Mouse (Mus musculus) MEL (cell line): ENCODE measurements around the gene Pmm2. TPM values are rescaled to one million over a fixed set of nuclear protein-coding genes. Genes with fewer than 3 reads are reported as not detected.
A peak's percentile ranks its signal among the peaks of the same experiment; 100 is the strongest.

Source experiments
- DNase-seq: peaks from one replicate; pipeline ENCODE4 v3.0.0; 2011; ENCODE audit warnings: low read depth, low spot score
- H3K27ac ChIP-seq: 2 replicates; pipeline ENCODE4 v1.5.1; 2012; ENCODE audit warnings: low read depth, mild to moderate bottlenecking, control low read depth, low read length, moderate library complexity; ENCODE audit not compliant: control insufficient read depth
- H3K27me3 ChIP-seq, 2 experiments: fragments of 150-350 bp in 1 of 2; sonication (generic) in 1 of 2; 2 replicates each; pipeline ENCODE4 v1.6.1; 2012; ENCODE audit warnings: low read length in 2 of 2, mild to moderate bottlenecking in 2 of 2, improper control_type of control experiment in 1 of 2, moderate library complexity in 1 of 2; ENCODE audit not compliant: insufficient read depth in 2 of 2, control insufficient read depth in 1 of 2
- H3K36me3 ChIP-seq, 2 experiments: 2 replicates each; pipeline ENCODE4 v1.6.1; 2012 to 2014; ENCODE audit warnings: low read length in 2 of 2, improper control_type of control experiment in 1 of 2, inconsistent platforms in 1 of 2, mild to moderate bottlenecking in 1 of 2; ENCODE audit not compliant: insufficient read depth in 2 of 2, control insufficient read depth in 1 of 2
- H3K4me1 ChIP-seq, 2 experiments: fragments of 150-350 bp in 1 of 2; sonication (generic) in 1 of 2; 2 replicates each; pipeline ENCODE4 v1.6.1; 2012; ENCODE audit warnings: low read length in 2 of 2, improper control_type of control experiment in 1 of 2, mild to moderate bottlenecking in 1 of 2; ENCODE audit not compliant: insufficient read depth in 2 of 2, control insufficient read depth in 1 of 2
- H3K4me3 ChIP-seq, 2 experiments: fragments of 150-350 bp in 1 of 2; sonication (generic) in 1 of 2; 2 replicates each; pipeline ENCODE4 v1.5.1; 2012; ENCODE audit warnings: low read depth in 2 of 2, low read length in 2 of 2, mild to moderate bottlenecking in 2 of 2, moderate library complexity in 2 of 2, control low read depth in 1 of 2, improper control_type of control experiment in 1 of 2; ENCODE audit not compliant: control insufficient read depth in 1 of 2, insufficient read depth in 1 of 2
- H3K79me2 ChIP-seq: 2 replicates; pipeline ENCODE4 v1.6.1; 2012; ENCODE audit warnings: mild to moderate bottlenecking, low read length, moderate library complexity; ENCODE audit not compliant: control insufficient read depth, poor library complexity, insufficient read depth
- H3K9ac ChIP-seq: 2 replicates; pipeline ENCODE4 v1.6.1; 2012; ENCODE audit warnings: low read depth, mild to moderate bottlenecking, control low read depth, low read length, moderate library complexity; ENCODE audit not compliant: control insufficient read depth, poor library complexity, severe bottlenecking
- H3K9me3 ChIP-seq: fragments of 150-350 bp; sonication (generic); replicated peaks from 2 replicates; pipeline ENCODE4 v1.6.1; 2012; ENCODE audit warnings: mild to moderate bottlenecking, low read length, improper control_type of control experiment, moderate library complexity; ENCODE audit not compliant: insufficient read depth
- BHLHE40 ChIP-seq: IDR thresholded peaks from 2 replicates; pipeline ENCODE4 v1.6.1; 2012; ENCODE audit warnings: low read depth, mild to moderate bottlenecking, inconsistent platforms, low read length, improper control_type of control experiment, borderline replicate concordance
- CHD1 ChIP-seq: IDR thresholded peaks from 2 replicates; pipeline ENCODE4 v1.6.1; 2012; ENCODE audit warnings: low read depth, mild to moderate bottlenecking, inconsistent platforms, low read length, improper control_type of control experiment
- E2F4 ChIP-seq: IDR thresholded peaks from 2 replicates; pipeline ENCODE4 v1.6.1; 2011; ENCODE audit warnings: low read depth, low read length, improper control_type of control experiment, borderline replicate concordance
- ETS1 ChIP-seq: IDR thresholded peaks from 2 replicates; pipeline ENCODE4 v1.6.1; 2012; ENCODE audit warnings: low read depth, mild to moderate bottlenecking, inconsistent platforms, low read length, improper control_type of control experiment, moderate library complexity
- GABPA ChIP-seq: IDR thresholded peaks from 2 replicates; pipeline ENCODE4 v1.6.1; 2012; ENCODE audit warnings: low read depth, mild to moderate bottlenecking, inconsistent platforms, low read length, improper control_type of control experiment, moderate library complexity
- GATA1 ChIP-seq: IDR thresholded peaks from 2 replicates; pipeline ENCODE4 v1.6.1; 2011; ENCODE audit warnings: low read depth, low read length, improper control_type of control experiment
- JUND ChIP-seq: IDR thresholded peaks from 2 replicates; pipeline ENCODE4 v1.6.1; 2011; ENCODE audit warnings: low read depth, mild to moderate bottlenecking, improper control_type of control experiment, low read length
- KAT2A ChIP-seq: conservative IDR thresholded peaks from 2 replicates; pipeline ENCODE4 v1.6.1; 2012; ENCODE audit warnings: low read depth, low read length, improper control_type of control experiment, inconsistent platforms
- MAFK ChIP-seq: IDR thresholded peaks from 2 replicates; pipeline ENCODE4 v1.6.1; 2011; ENCODE audit warnings: low read depth, mild to moderate bottlenecking, low read length, improper control_type of control experiment, borderline replicate concordance
- MAX ChIP-seq: IDR thresholded peaks from 2 replicates; pipeline ENCODE4 v1.6.1; 2011; ENCODE audit warnings: low read length, improper control_type of control experiment
- MEF2A ChIP-seq: IDR thresholded peaks from 2 replicates; pipeline ENCODE4 v1.6.1; 2014; ENCODE audit warnings: low read depth, mild to moderate bottlenecking, inconsistent platforms, low read length, improper control_type of control experiment; ENCODE audit not compliant: poor library complexity, insufficient replicate concordance, severe bottlenecking; ENCODE audit errors: extremely low read depth
- MYB ChIP-seq: IDR thresholded peaks from 2 replicates; pipeline ENCODE4 v1.6.1; 2011; ENCODE audit warnings: mild to moderate bottlenecking, low read depth, low read length, improper control_type of control experiment
- POLR2A ChIP-seq, 2 experiments: IDR thresholded peaks; 2 replicates each; pipeline ENCODE4 v1.6.1; 2011 to 2012; ENCODE audit warnings: low read length in 2 of 2, mild to moderate bottlenecking in 2 of 2, control low read depth in 1 of 2, improper control_type of control experiment in 1 of 2, low read depth in 1 of 2, moderate library complexity in 1 of 2; ENCODE audit not compliant: control insufficient read depth in 1 of 2, insufficient read depth in 1 of 2, poor library complexity in 1 of 2
- POLR2AphosphoS2 ChIP-seq: IDR thresholded peaks from 2 replicates; pipeline ENCODE4 v1.6.1; 2011; ENCODE audit warnings: low read length, improper control_type of control experiment
- POLR2AphosphoS5 ChIP-seq: IDR thresholded peaks from 2 replicates; pipeline ENCODE4 v1.6.1; 2012; ENCODE audit warnings: low read depth, borderline replicate concordance, mild to moderate bottlenecking, inconsistent platforms, low read length, moderate library complexity, mixed read lengths
- SMC3 ChIP-seq: IDR thresholded peaks from 2 replicates; pipeline ENCODE4 v1.6.1; 2011; ENCODE audit warnings: low read depth, low read length, improper control_type of control experiment
- TBP ChIP-seq: IDR thresholded peaks from 2 replicates; pipeline ENCODE4 v1.8.0; 2011; ENCODE audit warnings: low read depth, low read length, improper control_type of control experiment
- USF1 ChIP-seq: IDR thresholded peaks from 2 replicates; pipeline ENCODE4 v1.6.1; 2014; ENCODE audit warnings: low read depth, mild to moderate bottlenecking, inconsistent platforms, low read length, improper control_type of control experiment, moderate library complexity
- USF2 ChIP-seq, 2 experiments: IDR thresholded peaks; 2 replicates each; pipeline ENCODE4 v1.6.1; 2011 to 2012; ENCODE audit warnings: improper control_type of control experiment in 2 of 2, low read length in 2 of 2, borderline replicate concordance in 1 of 2, inconsistent platforms in 1 of 2, low read depth in 1 of 2, mild to moderate bottlenecking in 1 of 2; ENCODE audit not compliant: insufficient read depth in 1 of 2
- ZKSCAN1 ChIP-seq: IDR thresholded peaks from 2 replicates; pipeline ENCODE4 v1.6.1; 2012; ENCODE audit warnings: low read depth, mild to moderate bottlenecking, inconsistent platforms, low read length, improper control_type of control experiment, moderate library complexity
- ZMIZ1 ChIP-seq: IDR thresholded peaks from 2 replicates; pipeline ENCODE4 v1.6.1; 2012; ENCODE audit warnings: low read depth, mild to moderate bottlenecking, inconsistent platforms, low read length, improper control_type of control experiment, moderate library complexity
- ZNF384 ChIP-seq: IDR thresholded peaks from 2 replicates; pipeline ENCODE4 v1.6.1; 2012; ENCODE audit warnings: low read depth, mild to moderate bottlenecking, inconsistent platforms, low read length, improper control_type of control experiment
- polyA plus RNA-seq, 2 experiments: library from polyadenylated mRNA; stranded (reverse) in 1 of 2; unstranded in 1 of 2; fragments of >175 nt in 1 of 2; fragments of >200 nt in 1 of 2; gene quantifications; 2 replicates each; pipeline versions ENCODE4 v1.2.1 to v1.2.4; 2012; ENCODE audit warnings: low replicate concordance in 2 of 2, low read depth in 1 of 2; ENCODE audit not compliant: insufficient read length in 2 of 2, insufficient read depth in 1 of 2, missing spikeins in 1 of 2
- total RNA-seq: library from RNA; depleted of rRNA; stranded (reverse); fragments of 300-350 nt; gene quantifications from 2 replicates; pipeline ENCODE4 v1.2.3, GENCODE M21; 2012

Gene Pmm2
- total and polyA plus RNA-seq, 3 experiments, result 53.4 to 96.0 TPM; not detected in 1

- 0 out of 2 replicates have a peak, but pooled peaks have one; percentile 8 for TF ChIP-seq BHLHE40
- TF ChIP-seq E2F4, result no peak
- TF ChIP-seq POLR2A (IDR thresholded peaks at IDR 0.05; ENCODE audit: control insufficient read depth in 1 of 2, insufficient read depth in 1 of 2, low read depth in 1 of 2, low read length in 2 of 2, poor library complexity in 1 of 2), result peak in 1 of 2 experiments; percentile 12; a peak in 1 of 4 replicates
These were observed 49.5 kb downstream of the Pmm2 start (continued) for GRCm38 (mm10) chr16:8686871-8687535.

- H3K4me3 ChIP-seq, result no peak overlapping the region
These were observed 50.2 kb downstream of the Pmm2 start for GRCm38 (mm10) chr16:8687559-8688112.

GRCm38 (mm10) chr16:8689979-8690656 lies 52.6 kb downstream of the Pmm2 start:
- Histone ChIP-seq H3K9me3 (no peaks in the 10 kb centered on the region), H3K27ac (no peak overlapping the region), H3K4me1 (peaks cover 0 to 16% of the 10 kb centered on the region in 2 experiments; a peak in 2 of 4 replicates), H3K36me3 (peaks cover 11 to 12% of the 10 kb centered on the region in 2 experiments), H3K79me2 (no peaks in the 10 kb centered on the region), H3K9ac (no peak overlapping the region), H3K27me3 (no peaks in the 10 kb centered on the region), H3K4me3 (no peak overlapping the region)
- no peak for TF ChIP-seq ZNF384
- TF ChIP-seq GABPA, result no peak
- no peak for TF ChIP-seq USF2 (IDR thresholded peaks at IDR 0.05; ENCODE audit: borderline replicate concordance in 1 of 2, insufficient read depth in 1 of 2, low read depth in 1 of 2, low read length in 2 of 2)
- 0 out of 2 replicates have a peak, but pooled peaks have one; percentile 6 for TF ChIP-seq POLR2AphosphoS2
- DNase-seq, result no peak

More at GRCm38 (mm10) chr16:8687559-8688112, 50.2 kb downstream of the Pmm2 start:
- Histone ChIP-seq H3K9ac (peak overlapping the region; percentile 8; the same call in 1 of the 2 replicates), H3K36me3 (peaks cover 7 to 11% of the 10 kb centered on the region in 2 experiments; a peak in 3 of 4 replicates), H3K27me3 (no peaks in the 10 kb centered on the region), H3K4me1 (peaks cover 0 to 16% of the 10 kb centered on the region in 2 experiments; a peak in 2 of 4 replicates), H3K79me2 (no peaks in the 10 kb centered on the region), H3K27ac (peak overlapping the region; percentile 51), H3K9me3 (no peaks in the 10 kb centered on the region)
- TF ChIP-seq MYB (no peak), MAFK (no peak), JUND (no peak), MAX (no peak), CHD1 (no peak), SMC3 (no peak), ZMIZ1 (no peak), POLR2AphosphoS5 (no peak), MEF2A (no peak), ZNF384 (no peak), ETS1 (no peak), GATA1 (no peak), TBP (no peak), KAT2A (no peak), ZKSCAN1 (no peak), USF1 (no peak)
- DNase-seq, result no peak
